Mouse (Mus musculus) CH12F3 (cell line): ENCODE measurements around the gene Rab6b.
"Not testable (repeated sequence)": the region's sequence is repeated elsewhere in the genome, so short reads cannot be mapped to it uniquely, and the experiment has no call there.

ENCODE experiments used
- in situ Hi-C: fragments of 300-500 bp; cut with MboI; formaldehyde crosslinking; loops from 2 replicates; pipeline ENCODE4 v1.14.3; 2020; ENCODE audit warnings: low sequenced_read_pairs

Rab6b gene

DNA sequence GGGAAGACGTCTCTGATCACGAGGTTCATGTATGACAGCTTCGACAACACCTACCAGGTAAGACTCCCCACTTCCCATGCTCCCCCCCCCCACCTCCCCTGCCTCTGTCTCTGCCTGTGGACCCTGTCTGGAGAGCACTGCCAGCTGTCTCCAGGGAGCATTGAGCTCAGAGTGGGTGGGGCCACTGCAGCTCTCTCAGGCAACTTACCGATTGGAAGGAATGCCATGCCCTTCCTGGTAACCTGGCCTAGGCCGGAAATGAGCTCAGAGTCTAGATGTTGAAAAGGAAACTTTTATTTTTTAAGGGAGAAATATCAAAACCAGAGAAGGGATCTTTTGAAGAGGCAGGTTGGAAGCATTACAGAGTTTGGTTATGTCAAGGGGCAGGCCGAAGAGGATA lies 28.8 kb downstream of the Rab6b start:
- in situ Hi-C loops = no loop called here

DNA sequence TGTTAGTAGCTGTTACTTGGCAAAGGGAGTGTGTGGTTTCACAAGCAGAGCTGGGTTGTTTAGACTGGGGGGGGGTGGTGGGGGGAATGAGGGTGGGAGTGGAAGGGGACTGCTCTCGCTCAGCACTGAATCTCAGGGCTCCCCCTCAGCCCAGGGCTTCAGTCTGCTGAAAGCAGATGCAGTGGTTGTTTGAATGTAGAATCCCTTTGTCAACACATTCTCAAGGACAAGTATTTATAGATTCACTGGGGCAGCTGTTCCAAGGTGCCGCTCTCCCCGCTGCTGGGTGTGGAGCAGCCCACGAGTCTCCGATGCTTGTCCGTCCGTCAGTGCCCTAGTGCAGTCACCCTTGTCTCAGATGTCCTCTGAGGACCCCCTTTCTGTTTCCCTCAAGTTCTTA lies 29.7 kb downstream of the Rab6b start:
- in situ Hi-C loops = no loop called here

DNA sequence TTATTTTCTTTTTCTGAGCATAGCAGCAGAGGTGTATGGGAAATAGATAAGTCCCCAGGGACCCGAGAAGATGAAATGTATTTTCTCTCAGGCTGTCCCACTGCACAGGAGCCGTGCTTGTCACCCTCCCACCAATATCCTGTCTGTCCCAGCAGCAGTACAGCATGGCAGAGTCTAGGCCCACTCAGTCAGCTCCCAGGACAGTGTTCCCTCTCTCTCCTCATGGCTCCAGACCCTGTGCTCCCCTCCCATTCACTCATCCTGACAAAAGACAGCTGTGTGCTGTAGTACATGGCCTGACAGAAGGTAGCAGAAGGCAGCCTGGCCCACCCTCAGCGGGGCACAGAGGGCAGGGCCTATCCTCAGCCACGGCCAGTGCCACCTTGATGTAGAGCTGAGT lies 32.3 kb downstream of the Rab6b start:
- in situ Hi-C loops = no loop called here

DNA sequence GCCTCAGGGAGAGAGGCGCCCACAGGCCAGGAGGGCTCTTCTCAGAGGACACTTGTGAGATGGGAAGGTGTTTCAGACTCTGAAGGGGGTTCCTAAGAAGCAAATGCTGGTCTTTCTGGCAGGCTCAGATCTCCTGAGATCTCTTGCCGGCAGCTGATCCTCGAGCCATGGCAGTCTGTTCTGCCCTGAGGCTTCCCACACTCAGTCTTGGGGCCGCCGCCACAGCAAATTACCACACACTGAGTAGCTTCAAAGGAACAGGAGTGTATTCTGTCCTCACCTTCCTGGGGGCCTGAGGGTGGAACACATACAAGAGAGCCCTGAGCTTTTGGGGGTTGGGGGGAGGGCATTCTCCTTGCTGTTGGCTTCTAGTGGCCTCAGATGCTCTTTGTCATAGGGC lies 33.8 kb downstream of the Rab6b start:
- in situ Hi-C loops = no loop called here

DNA sequence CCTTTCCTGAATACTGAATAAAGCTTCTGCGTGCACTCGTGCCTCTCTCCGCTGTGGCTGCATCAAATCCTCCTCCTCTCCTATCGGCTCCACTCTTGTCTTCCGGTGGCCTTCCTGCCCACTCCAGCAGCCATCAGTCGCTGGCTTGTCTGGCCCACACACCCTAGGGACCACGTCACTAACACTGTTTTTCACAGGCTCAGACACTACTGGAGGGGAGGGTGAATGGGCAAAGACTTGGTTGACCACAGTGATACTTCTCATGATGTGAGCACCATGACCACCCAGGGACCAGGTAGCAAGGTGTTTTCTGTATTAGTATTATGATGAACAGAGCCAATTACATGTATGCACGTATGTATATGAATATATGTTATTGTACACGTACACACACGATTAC lies 34.7 kb downstream of the Rab6b start:
- in situ Hi-C loops = no loop called here

DNA sequence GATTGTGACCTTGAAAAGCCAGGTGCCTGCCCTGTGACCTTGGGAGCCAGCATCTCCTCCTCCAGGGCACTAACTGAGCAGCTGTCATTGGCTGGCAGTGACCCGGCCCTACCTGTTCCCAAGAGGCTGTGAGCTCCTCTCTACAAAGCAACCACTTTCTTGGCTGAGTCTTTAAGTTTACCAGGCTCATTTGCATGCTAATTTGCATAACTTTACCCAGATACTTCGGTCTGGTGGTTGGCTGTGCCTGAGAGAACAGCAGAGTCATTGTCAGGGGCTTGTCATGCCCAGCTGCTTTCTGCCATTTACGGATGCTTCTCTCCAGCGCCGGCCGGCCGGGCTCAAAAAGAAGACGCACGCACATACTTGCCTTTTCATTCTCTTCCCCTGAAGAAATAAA lies 35.1 kb downstream of the Rab6b start:
- in situ Hi-C loops = no loop called here

DNA sequence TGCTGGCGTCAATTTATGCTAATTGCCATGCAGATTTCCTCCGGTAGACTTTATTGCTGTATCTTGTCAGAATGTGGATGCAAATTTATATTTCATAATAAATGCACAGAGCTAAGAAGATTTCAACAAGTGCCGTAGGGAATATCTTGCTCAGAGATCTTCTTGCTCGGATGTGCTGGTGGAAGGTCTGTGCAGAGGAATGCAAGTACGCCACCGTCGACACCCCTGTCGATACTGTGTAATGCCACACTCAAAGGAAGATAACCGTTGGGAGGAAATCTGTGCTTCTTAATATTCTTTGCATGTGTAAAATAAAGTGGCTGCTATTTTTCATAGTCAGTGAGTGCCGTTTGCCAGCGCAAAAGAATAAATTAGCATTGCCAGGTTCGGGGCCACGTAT lies 35.5 kb downstream of the Rab6b start:
- in situ Hi-C loops = no loop called here

DNA sequence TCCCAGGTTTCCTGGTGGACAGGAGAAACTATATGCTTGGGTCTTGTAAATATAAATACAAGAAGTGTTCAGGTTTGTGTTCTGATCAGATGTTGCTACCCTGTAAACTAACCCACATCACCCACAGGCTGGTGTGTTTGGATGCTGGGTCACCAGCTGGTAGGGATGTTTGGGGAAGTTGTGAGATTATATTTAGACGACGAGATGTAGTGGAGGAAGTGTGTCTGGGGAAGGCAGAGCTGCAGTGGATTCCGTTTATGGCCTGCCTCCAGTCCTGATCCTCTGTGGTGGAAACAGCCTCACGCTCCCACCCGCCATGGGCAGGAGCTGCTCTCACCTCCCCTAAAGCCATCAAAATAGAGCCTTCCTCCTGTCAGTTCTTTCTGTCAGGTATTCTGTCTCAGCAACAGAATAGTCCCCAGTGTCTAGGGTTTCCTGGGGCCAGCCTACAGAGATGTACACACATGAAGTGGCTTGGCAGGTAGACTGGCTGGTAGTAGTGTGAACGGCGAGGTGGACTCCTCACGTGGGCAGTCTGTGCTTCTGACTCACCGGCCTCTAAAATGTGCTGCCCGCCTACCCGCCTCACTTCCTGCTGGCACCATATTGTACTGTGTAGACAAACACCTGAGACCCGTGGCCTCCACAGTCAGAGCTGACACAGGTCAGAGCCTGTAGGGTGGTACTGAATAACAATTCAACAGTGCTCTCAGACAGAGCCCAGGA lies 37.6 kb downstream of the Rab6b start:
- in situ Hi-C loops = no loop called here

DNA sequence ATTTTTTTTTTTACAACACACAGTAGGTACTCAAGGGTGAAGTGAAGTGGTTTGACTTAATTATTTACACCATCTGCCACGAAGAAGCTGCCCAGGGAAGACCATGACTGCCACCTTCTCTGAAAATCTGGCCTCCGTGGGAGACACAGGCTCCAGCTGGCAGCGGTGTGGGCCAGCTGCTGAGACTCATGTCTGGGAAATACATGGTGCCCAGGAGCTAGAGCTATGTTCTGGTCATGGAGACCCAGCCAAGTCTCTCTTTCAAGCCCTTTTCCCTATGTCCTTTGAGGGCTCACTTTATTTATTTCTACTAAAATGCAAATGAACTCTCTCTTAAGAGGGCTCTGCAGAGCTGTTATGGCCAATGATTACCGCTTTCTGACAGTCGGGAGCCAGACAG lies 41.7 kb downstream of the Rab6b start:
- in situ Hi-C loops = no loop called here

DNA sequence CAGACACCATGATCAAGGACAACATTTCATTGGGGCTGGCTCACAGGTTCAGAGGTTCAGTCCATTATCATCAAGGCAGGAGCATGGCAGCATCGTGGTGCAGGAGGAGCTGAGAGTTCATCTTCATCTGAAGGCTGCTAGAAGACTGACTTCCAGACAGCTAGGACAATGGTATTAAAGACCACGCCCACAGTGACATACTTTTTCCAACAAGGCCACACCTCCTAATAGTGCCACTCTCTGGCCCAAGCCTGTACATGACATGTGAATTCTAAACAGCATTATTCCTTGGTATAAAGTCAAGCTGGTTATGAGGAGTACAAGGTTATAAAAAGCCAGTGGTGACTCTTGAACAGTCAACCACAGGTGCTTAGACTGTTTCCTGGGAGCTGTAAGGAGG lies 43.0 kb downstream of the Rab6b start:
- in situ Hi-C loops = no loop called here

DNA sequence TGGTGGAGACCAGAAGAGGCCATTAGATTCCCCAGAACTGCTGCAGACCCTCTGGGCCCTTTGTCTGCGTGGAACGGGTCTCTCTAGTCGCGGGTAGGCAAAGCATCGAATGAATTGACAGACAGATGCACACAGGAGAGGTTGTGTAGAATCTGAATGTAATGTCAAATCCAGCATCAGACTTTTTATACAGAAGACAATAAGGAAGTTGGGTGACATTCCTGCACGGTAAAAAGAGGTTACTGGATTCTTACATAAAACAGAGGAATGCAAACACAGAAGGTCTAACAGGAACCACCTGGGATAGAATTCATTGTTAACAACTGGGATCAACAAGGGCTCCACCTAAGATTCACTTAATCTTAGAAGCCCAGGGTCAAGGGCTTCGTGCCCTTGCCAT lies 43.6 kb downstream of the Rab6b start:
- in situ Hi-C loops = not testable (repeated sequence)

DNA sequence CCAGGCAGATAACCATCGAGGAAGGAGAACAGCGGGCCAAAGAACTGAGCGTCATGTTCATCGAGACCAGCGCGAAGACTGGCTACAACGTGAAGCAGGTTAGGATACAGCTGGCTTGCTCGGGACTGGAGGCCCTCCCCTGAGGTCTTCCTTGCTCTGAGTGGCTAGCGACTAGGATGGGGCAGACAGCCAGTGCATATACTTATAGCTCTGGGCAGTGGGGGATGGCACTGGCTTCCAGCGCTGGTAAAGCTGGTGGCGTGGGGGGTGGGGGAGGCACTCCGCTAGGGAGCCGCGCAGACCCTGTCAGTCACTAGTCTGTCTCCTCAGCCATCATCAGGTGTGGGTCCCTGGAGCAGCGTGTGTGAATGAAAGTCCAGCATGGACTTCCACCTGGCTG lies 52.2 kb downstream of the Rab6b start:
- in situ Hi-C loops = no loop called here

DNA sequence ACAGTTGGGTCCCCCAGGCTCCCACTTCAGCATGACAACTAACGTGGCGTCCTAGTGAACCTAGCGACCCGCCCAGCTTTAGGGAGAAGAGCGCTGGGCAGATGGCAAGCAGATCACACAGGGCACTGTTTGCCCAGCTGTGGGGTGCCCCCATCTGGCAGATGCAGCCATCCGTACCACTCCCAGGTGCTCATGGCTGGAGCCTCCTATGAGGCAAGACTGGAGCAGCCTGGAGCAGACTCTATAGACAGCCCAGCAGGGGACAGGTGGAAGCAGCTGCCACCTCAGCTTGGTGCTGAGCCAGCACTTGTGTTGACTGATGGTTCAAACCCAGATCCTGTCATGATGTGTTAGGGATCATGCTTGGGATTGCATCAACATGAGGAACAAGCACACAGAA lies 56.5 kb downstream of the Rab6b start:
- in situ Hi-C loops = no loop called here

DNA sequence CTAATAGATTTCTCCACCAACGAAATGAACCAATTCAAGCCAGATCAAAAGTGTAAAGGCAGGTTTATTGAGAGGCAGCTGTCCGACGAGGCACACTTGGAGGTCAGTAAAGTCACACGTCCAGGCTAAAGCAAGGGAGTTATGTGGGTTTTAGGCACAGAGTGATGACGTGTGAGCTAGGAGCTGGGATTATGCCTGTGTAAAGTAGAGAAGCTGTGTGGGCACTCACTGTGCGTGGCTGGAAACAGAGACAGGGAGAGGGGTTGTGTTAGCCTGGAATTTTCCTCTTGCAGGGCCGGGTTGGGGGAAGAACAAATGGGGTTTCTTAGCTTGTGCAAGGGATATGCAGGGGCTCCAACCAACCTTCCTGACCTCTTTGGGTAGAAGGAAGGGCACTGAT lies 57.2 kb downstream of the Rab6b start:
- in situ Hi-C loops = no loop called here

DNA sequence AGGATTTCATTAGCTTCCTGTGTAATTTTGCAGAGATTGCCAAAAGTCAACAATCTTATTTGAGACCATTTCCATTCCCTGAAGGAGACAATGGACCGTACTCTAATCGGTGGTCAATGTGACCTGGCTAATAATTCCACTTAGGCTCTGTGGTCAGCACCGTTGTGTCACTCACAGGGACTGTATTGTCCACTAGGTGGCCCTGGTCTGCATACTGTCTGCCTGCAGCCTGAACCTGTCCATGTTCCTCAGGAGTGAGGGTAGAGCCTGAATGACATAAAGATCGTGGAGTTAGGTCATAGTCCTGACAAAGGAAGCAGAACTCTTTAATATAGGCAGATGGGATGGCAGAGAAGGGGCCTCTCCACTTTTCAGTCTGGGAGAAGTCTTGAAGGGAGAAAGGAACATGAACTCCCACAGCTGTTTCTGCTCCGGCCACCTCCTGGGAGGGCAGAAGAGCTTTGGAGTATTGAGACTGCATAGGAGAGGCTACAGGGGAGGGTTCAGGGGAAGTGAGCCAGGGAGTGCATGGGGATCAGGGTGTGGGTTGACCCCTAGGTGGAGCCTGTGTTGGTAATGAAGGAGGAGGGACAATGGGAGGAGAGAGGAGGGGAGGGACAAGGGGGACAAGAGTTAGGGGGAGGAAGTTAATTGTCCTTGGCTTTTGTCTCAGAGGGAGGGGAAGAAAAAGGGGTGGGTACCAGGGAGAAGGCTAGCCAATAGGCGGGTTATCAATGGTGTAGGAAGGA lies 63.4 kb downstream of the Rab6b start:
- in situ Hi-C loops = no loop called here

DNA sequence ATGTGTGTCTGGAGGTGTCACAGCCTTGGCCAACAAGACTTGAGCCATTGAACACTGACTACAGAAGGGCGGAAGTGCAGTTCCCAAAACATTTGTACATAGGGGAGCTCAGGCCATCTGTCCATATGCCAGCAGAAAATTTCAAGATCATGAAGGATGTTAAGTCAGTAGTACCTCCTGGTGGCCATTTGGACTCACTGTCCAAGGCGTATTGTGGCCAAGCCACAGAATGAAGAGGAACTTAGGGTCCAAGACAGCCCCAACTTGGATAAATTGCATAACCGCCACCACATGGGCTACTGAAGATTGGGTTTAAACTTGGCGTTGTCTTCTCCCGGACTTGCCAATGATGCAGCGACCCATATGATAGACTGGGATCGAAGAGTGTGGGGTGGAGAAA lies 64.1 kb downstream of the Rab6b start:
- in situ Hi-C loops = no loop called here

DNA sequence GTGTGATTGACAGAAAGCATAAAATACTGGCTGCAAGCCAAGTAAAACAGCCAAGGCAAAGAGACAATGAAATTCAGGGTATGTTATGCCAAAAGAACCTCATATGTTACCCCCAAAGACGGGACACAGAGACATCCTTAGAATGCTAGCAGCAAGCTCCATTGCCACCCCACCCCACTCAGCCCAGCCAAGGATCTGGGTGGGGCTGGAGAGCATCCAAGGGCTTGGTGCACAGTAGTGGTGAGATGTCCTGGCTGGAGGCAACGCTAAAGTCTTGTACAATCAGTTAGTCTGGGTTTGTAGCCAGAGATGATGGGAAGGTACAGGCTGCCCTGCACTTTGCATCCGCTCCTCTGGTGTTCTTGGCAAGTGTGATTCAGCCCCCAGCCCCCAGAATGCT lies 68.7 kb downstream of the Rab6b start:
- in situ Hi-C loops = no loop called here

DNA sequence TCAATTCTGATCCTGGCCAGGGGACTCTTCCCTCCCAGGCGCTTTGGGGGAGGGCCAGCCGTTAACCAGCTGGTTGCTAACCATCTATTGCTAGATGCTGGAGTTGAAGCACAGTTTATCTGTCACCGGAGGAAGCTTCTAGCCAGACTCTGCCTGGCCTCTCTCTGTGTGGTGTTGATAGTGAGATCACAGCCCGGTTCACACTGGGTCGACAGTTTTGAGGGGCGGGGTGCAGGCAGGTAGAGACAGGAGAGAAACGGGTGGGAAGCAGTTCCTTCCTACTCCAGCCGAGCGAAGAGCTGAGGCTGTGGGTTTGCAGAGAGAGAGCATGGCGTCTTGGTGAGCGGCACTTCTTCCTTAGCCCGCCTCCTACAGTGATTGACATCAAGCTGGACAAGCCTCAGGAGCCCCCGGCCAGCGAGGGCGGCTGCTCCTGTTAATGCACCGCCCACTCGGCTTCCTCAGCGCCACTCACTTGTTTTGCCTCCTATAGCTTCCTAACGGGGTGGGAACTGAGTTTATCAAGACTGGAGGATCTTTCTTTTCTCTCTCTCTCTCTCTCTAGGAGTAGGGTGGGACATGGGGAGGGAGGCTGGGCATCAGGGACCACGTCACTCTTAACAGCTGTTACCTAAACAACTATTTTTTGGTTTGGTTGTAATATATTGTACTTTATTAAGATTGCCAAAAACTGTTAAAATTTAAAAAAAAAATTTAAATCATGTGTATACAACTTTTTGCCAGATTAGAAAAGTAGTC lies 69.4 kb downstream of the Rab6b start:
- in situ Hi-C loops = no loop called here

DNA sequence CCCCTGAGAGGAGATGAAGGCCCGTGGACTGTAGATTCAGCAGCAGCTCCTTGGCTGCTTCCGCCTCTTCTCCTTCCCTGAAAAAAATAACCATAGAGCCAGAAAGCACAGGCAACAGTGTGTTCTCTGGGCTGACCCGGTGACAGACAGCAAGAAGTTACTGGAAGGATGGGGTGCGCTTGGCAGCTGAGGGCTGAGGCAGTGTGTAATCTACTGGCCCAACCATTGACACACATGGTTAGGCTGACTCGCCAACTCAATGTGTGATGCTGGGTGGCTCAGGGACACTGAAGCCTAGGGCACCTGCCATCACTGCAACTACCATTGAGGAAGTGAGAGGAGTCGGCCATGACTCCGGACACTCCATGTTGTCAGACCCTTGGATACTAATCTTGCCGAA lies 70.3 kb downstream of the Rab6b start:
- in situ Hi-C loops = no loop called here

DNA sequence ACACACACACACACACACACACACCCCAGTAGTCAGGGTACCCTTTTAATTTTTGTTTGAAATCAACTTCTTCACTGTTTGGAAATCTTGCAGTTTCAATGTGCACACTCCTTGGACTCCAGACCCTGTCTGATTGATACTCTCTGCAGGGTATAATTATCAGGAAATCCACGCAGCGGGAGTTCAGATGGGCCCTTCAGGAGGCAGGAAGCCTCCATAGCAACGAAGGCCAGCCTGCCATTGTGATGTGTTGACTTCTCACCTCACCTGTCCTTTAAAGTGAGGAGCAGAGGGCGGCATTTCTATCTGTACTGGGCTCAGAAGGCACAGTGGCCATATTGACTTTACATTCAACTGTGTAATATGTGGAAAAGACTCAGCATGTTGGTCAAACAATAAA lies 73.3 kb downstream of the Rab6b start:
- in situ Hi-C loops = no loop called here

DNA sequence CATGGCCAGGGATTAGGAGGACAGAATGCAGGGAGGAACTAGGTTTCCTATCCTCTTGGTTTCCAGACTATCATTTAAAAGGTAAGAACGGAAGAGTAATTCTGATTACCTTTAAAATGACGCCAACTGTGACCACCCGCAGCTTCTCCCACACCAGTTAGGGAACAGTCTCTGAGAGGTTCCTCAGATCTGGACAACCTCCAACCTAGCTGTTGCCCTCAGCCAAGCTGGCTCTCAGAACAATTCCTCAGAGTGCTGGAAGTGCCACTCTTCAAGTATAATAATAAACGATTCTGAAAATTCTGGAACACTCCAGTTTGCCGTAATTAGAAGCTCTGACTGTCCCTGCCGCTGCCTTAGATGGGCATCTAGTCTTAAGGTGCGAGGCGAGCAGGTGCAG lies 74.4 kb downstream of the Rab6b start:
- in situ Hi-C loops = no loop called here

DNA sequence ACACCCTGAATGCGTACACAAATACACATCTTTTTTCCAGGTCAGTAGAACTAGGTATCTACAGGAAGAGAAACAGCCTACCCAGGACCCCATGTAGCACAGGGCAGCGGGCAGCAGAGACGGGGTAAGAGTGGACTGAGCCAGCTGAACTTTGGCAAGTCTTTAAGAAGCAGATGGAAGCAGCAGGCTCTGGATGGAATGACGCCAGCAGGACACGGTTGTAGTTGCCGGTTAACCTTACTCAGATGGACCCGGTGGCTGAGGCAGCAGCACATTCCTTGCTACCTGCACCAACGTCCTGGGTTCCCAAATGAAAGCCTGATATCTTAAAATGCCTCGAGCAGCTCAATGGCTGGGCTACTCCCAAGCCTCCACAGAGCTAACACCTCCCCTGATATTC lies 75.2 kb downstream of the Rab6b start:
- in situ Hi-C loops = no loop called here
